Mouse (Mus musculus) liver, adult (tissue): ENCODE results near the gene Dnal4.

ENCODE experiments used
- GATA4 ChIP-seq: IDR thresholded peaks from 2 replicates; pipeline ENCODE4 v1.6.1; 2014; ENCODE audit warnings: mild to moderate bottlenecking, low read length; ENCODE audit not compliant: insufficient replicate concordance

Dnal4 gene

GRCm38 (mm10) chr15:79740739-79741138 is 36.9 kb downstream of the Dnal4 start:
- TF ChIP-seq GATA4 = no peak

- no peak for TF ChIP-seq GATA4
These were observed 43.3 kb downstream of the Dnal4 start for GRCm38 (mm10) chr15:79734311-79734710.

DNA sequence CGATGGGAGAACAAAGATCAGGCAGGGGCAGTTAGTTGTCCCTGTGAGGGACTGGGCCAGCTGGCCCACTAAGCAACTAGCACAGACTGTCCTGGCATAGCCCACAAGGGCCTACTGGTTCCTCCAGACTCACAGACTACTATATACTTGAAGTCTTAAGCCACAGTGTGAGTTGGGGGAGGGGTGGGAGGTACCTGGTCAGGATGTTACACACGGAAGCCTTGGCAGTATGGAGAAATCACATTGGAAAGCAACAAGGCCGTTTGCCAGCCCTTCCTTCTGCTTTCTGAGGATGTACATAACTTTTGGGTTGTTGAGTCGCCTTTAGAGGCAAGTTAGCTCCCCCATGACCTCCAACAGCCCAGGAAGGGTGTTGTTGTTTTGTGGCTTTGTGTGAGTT is 44.0 kb downstream of the Dnal4 start:
- TF ChIP-seq GATA4 = no peak

- no peak for TF ChIP-seq GATA4
These were observed 44.5 kb downstream of the Dnal4 start for GRCm38 (mm10) chr15:79733192-79733591.

- no peak for TF ChIP-seq GATA4
These were observed 46.1 kb downstream of the Dnal4 start for GRCm38 (mm10) chr15:79731554-79731953.

- TF ChIP-seq GATA4 = no peak
These were observed 48.8 kb downstream of the Dnal4 start for GRCm38 (mm10) chr15:79728731-79729388.

DNA sequence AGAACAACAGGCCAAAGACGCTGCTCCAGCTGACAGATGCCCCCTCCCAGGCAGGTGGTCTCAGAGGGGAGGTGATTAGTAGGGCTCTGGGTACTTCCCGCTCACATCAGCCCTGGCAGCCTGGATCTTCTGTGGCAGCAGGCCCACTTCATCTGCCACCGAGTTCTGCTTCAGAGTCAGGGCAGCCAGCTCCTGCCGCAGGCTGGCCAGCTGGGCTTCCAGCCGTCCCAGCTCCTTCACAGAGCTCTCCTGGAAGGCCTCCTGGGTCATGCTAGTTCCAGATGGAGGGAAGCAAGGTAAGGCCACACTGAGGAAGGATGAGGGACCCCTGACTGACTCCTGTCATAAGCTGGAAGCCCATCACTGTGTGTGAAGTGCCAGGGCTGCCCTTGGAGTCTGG is 49.3 kb downstream of the Dnal4 start:
- TF ChIP-seq GATA4 = no peak

DNA sequence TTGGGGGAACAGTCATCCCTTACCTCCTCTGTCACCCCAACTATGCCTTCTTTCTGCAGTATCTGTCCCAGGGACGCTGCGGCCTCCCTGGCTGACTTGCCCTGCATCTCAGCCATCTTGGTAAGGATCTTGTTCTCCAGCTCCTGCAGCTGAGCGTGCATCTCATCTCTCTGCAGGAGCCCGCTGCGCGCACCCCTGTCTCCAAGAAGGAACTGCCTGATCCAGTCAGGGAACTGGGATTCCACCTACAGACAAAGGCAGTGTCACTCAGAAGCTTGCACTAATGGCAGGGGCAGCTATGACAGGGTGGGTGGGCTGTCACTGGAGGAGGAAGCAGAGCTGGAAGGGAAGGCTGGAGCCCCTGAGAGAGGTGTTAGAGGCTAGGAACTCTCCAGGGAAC is 49.8 kb downstream of the Dnal4 start:
- TF ChIP-seq GATA4 = no peak

GRCm38 (mm10) chr15:79725190-79725789 is 52.4 kb downstream of the Dnal4 start:
- no peak for TF ChIP-seq GATA4

DNA sequence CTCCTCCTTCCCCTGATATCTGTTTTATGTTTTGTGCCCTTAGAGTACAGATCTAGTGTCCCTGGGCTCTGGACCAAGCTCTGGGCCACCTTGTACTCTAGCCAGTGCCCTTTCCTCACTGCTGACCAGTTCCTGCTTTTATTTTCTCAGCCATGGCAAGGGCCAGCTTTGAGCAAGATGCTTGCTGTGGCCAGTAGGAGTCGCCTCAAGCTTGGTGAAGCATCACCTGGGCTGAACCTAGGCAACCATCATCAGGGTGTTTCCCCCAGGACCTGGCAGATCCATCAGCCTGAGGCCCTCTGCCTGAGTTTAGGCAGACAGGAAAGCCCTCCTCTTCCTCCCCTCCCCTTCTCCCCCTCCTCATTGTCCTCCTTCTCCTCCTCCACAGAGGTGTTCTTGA is 54.2 kb downstream of the Dnal4 start:
- no peak for TF ChIP-seq GATA4

DNA sequence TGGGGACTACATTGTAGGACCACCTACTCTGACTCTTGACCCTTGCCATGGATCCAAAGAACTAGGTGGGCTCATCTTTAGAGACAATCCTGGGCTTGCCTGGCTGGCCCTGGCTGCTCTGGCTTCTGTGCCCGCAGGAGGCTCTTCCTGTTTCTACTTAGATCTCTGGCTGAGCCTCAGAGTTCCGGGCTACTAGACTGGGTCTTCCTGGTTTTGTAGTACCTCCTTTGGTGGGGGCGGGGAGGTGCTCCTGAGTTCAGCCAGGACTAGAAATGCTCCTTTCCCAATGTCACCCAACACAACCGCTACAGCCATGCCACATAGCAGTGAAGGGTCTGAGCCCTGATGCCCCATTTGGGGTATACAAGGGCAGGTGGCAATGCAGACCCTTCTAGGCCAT is 56.9 kb downstream of the Dnal4 start:
- TF ChIP-seq GATA4 = no peak

DNA sequence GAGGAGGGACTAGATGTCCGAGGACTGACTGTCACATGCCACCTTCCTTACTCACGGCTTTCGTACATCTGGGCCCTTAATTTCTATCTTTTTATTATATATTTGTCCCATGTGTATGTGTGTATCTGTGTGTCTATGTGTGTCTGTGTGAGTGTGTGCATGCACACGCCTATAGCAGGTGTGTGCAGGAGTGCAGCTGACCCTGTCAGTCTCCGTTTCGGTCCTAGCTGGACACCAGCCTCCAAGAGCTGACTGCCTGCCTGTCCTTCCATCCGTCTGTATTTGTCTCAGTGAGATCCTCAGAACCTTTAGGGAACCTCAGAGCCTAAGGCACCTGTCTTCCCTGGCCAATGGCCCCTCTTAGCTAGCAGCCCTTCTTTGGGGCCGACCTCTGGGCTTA is 57.4 kb downstream of the Dnal4 start:
- no peak for TF ChIP-seq GATA4

DNA sequence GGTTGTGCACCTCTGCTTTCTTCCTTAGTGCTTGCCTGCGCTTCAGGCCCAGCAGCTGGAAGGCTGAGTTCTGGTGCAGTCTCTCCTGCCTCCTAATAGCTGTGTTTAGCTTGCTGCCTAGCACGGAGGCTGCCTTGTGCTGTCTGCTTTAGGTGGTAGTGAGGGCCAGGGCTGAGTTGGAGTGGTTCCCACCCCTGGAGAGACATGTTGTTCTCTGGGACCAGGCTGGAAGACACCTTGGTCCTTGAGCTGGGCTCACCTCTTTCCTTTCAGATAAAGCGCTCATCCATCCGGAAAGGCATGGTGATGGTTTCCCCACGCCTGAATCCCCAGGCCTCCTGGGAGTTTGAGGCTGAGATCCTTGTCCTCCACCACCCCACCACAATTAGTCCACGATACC is 60.9 kb downstream of the Dnal4 start:
- no peak for TF ChIP-seq GATA4

GRCm38 (mm10) chr15:79715646-79716045 is 62.0 kb downstream of the Dnal4 start:
- no peak for TF ChIP-seq GATA4
